Mouse (Mus musculus): ENCODE results near the gene Ctnnbip1.

GRCm38 (mm10) chr4:149506904-149507303 lies 11.1 kb upstream of the Ctnnbip1 start:
- TF ChIP-seq CTCF (IDR thresholded peaks at IDR 0.05; ENCODE audit: low read depth, low read length) (no peak), POLR2A (IDR thresholded peaks at IDR 0.05; ENCODE audit: extremely low read depth, insufficient read depth, low read length) (no peak)

All from liver, adult 2 months (tissue).